Mouse (Mus musculus): ENCODE measurements around the gene Rbfox2. TPM values are rescaled to one million over a fixed set of nuclear protein-coding genes. Genes with fewer than 3 reads are reported as not detected.
"Not testable (repeated sequence)": the region's sequence is repeated elsewhere in the genome, so short reads cannot be mapped to it uniquely, and the experiment has no call there.

The Rbfox2 gene
- total RNA-seq, 2 experiments from 2014 or later = 219 to 240 TPM

GRCm38 (mm10) chr15:77095216-77095615 is 211.6 kb downstream of the Rbfox2 start:
- no peak for DNase-seq

GRCm38 (mm10) chr15:77094431-77094830 is 212.4 kb downstream of the Rbfox2 start:
- no peak for DNase-seq

GRCm38 (mm10) chr15:77091394-77091793 is 215.4 kb downstream of the Rbfox2 start:
- no peak for DNase-seq

GRCm38 (mm10) chr15:77090531-77090930 is 216.3 kb downstream of the Rbfox2 start:
- DNase-seq = no peak

GRCm38 (mm10) chr15:77089249-77089648 is 217.6 kb downstream of the Rbfox2 start:
- DNase-seq = no peak

- DNase-seq = no peak
These were observed 220.3 kb downstream of the Rbfox2 start for GRCm38 (mm10) chr15:77086488-77086887.

- peak; percentile 37 for DNase-seq
These were observed 221.0 kb downstream of the Rbfox2 start for GRCm38 (mm10) chr15:77085818-77086217.

GRCm38 (mm10) chr15:77081454-77081853 is 225.3 kb downstream of the Rbfox2 start:
- no peak for DNase-seq

GRCm38 (mm10) chr15:77080684-77081254 is 226.0 kb downstream of the Rbfox2 start:
- DNase-seq = no peak

- peak; percentile 38 for DNase-seq
These were observed 226.9 kb downstream of the Rbfox2 start for GRCm38 (mm10) chr15:77079890-77080361.

GRCm38 (mm10) chr15:77079256-77079822 is 227.5 kb downstream of the Rbfox2 start:
- no peak for DNase-seq

GRCm38 (mm10) chr15:77078786-77079185 is 228.0 kb downstream of the Rbfox2 start:
- no peak for DNase-seq

- DNase-seq = no peak
These were observed 228.9 kb downstream of the Rbfox2 start for GRCm38 (mm10) chr15:77077906-77078305.

GRCm38 (mm10) chr15:77076523-77076922 is 230.3 kb downstream of the Rbfox2 start:
- DNase-seq = no peak

- DNase-seq = no peak
These were observed 234.1 kb downstream of the Rbfox2 start for GRCm38 (mm10) chr15:77072556-77073163.

- DNase-seq = peak; percentile 31
These were observed 235.3 kb downstream of the Rbfox2 start for GRCm38 (mm10) chr15:77071501-77071900.

GRCm38 (mm10) chr15:77070745-77071268 is 236.0 kb downstream of the Rbfox2 start:
- no peak for DNase-seq

GRCm38 (mm10) chr15:77069019-77069418 is 237.8 kb downstream of the Rbfox2 start:
- DNase-seq = no peak

GRCm38 (mm10) chr15:77068439-77068861 is 238.4 kb downstream of the Rbfox2 start:
- DNase-seq = peak; percentile 35

GRCm38 (mm10) chr15:77066233-77066632 is 240.6 kb downstream of the Rbfox2 start:
- DNase-seq = no peak

- DNase-seq = no peak
These were observed 241.4 kb downstream of the Rbfox2 start for GRCm38 (mm10) chr15:77065259-77065852.

GRCm38 (mm10) chr15:77062746-77063145 is 244.1 kb downstream of the Rbfox2 start:
- DNase-seq = no peak

GRCm38 (mm10) chr15:77059416-77059815 is 247.4 kb downstream of the Rbfox2 start:
- DNase-seq = not testable (repeated sequence)

Data from gastrocnemius, postnatal 10 days (tissue).